Mouse (Mus musculus) MEL (cell line): ENCODE measurements around the gene Fhit. TPM values are rescaled to one million over a fixed set of nuclear protein-coding genes. Genes with fewer than 3 reads are reported as not detected.

Source experiments
- DNase-seq: peaks from one replicate; pipeline ENCODE4 v3.0.0; 2011; ENCODE audit warnings: low read depth, low spot score
- H3K27ac ChIP-seq: 2 replicates; pipeline ENCODE4 v1.5.1; 2012; ENCODE audit warnings: low read depth, mild to moderate bottlenecking, control low read depth, low read length, moderate library complexity; ENCODE audit not compliant: control insufficient read depth
- H3K27me3 ChIP-seq, 2 experiments: fragments of 150-350 bp in 1 of 2; sonication (generic) in 1 of 2; 2 replicates each; pipeline ENCODE4 v1.6.1; 2012; ENCODE audit warnings: low read length in 2 of 2, mild to moderate bottlenecking in 2 of 2, improper control_type of control experiment in 1 of 2, moderate library complexity in 1 of 2; ENCODE audit not compliant: insufficient read depth in 2 of 2, control insufficient read depth in 1 of 2
- H3K36me3 ChIP-seq, 2 experiments: 2 replicates each; pipeline ENCODE4 v1.6.1; 2012 to 2014; ENCODE audit warnings: low read length in 2 of 2, improper control_type of control experiment in 1 of 2, inconsistent platforms in 1 of 2, mild to moderate bottlenecking in 1 of 2; ENCODE audit not compliant: insufficient read depth in 2 of 2, control insufficient read depth in 1 of 2
- H3K4me1 ChIP-seq, 2 experiments: fragments of 150-350 bp in 1 of 2; sonication (generic) in 1 of 2; 2 replicates each; pipeline ENCODE4 v1.6.1; 2012; ENCODE audit warnings: low read length in 2 of 2, improper control_type of control experiment in 1 of 2, mild to moderate bottlenecking in 1 of 2; ENCODE audit not compliant: insufficient read depth in 2 of 2, control insufficient read depth in 1 of 2
- H3K4me3 ChIP-seq, 2 experiments: fragments of 150-350 bp in 1 of 2; sonication (generic) in 1 of 2; 2 replicates each; pipeline ENCODE4 v1.5.1; 2012; ENCODE audit warnings: low read depth in 2 of 2, low read length in 2 of 2, mild to moderate bottlenecking in 2 of 2, moderate library complexity in 2 of 2, control low read depth in 1 of 2, improper control_type of control experiment in 1 of 2; ENCODE audit not compliant: control insufficient read depth in 1 of 2, insufficient read depth in 1 of 2
- H3K79me2 ChIP-seq: 2 replicates; pipeline ENCODE4 v1.6.1; 2012; ENCODE audit warnings: mild to moderate bottlenecking, low read length, moderate library complexity; ENCODE audit not compliant: control insufficient read depth, poor library complexity, insufficient read depth
- H3K9ac ChIP-seq: 2 replicates; pipeline ENCODE4 v1.6.1; 2012; ENCODE audit warnings: low read depth, mild to moderate bottlenecking, control low read depth, low read length, moderate library complexity; ENCODE audit not compliant: control insufficient read depth, poor library complexity, severe bottlenecking
- H3K9me3 ChIP-seq: fragments of 150-350 bp; sonication (generic); replicated peaks from 2 replicates; pipeline ENCODE4 v1.6.1; 2012; ENCODE audit warnings: mild to moderate bottlenecking, low read length, improper control_type of control experiment, moderate library complexity; ENCODE audit not compliant: insufficient read depth
- BHLHE40 ChIP-seq: IDR thresholded peaks from 2 replicates; pipeline ENCODE4 v1.6.1; 2012; ENCODE audit warnings: low read depth, mild to moderate bottlenecking, inconsistent platforms, low read length, improper control_type of control experiment, borderline replicate concordance
- CHD1 ChIP-seq: IDR thresholded peaks from 2 replicates; pipeline ENCODE4 v1.6.1; 2012; ENCODE audit warnings: low read depth, mild to moderate bottlenecking, inconsistent platforms, low read length, improper control_type of control experiment
- CHD2 ChIP-seq: IDR thresholded peaks from 2 replicates; pipeline ENCODE4 v1.6.1; 2011; ENCODE audit warnings: low read length, improper control_type of control experiment
- E2F4 ChIP-seq: IDR thresholded peaks from 2 replicates; pipeline ENCODE4 v1.6.1; 2011; ENCODE audit warnings: low read depth, low read length, improper control_type of control experiment, borderline replicate concordance
- ETS1 ChIP-seq: IDR thresholded peaks from 2 replicates; pipeline ENCODE4 v1.6.1; 2012; ENCODE audit warnings: low read depth, mild to moderate bottlenecking, inconsistent platforms, low read length, improper control_type of control experiment, moderate library complexity
- GABPA ChIP-seq: IDR thresholded peaks from 2 replicates; pipeline ENCODE4 v1.6.1; 2012; ENCODE audit warnings: low read depth, mild to moderate bottlenecking, inconsistent platforms, low read length, improper control_type of control experiment, moderate library complexity
- GATA1 ChIP-seq: IDR thresholded peaks from 2 replicates; pipeline ENCODE4 v1.6.1; 2011; ENCODE audit warnings: low read depth, low read length, improper control_type of control experiment
- KAT2A ChIP-seq: conservative IDR thresholded peaks from 2 replicates; pipeline ENCODE4 v1.6.1; 2012; ENCODE audit warnings: low read depth, low read length, improper control_type of control experiment, inconsistent platforms
- MAX ChIP-seq: IDR thresholded peaks from 2 replicates; pipeline ENCODE4 v1.6.1; 2011; ENCODE audit warnings: low read length, improper control_type of control experiment
- MAZ ChIP-seq: IDR thresholded peaks from 2 replicates; pipeline ENCODE4 v1.6.1; 2012; ENCODE audit warnings: low read depth, mild to moderate bottlenecking, inconsistent platforms, low read length, improper control_type of control experiment
- MEF2A ChIP-seq: IDR thresholded peaks from 2 replicates; pipeline ENCODE4 v1.6.1; 2014; ENCODE audit warnings: low read depth, mild to moderate bottlenecking, inconsistent platforms, low read length, improper control_type of control experiment; ENCODE audit not compliant: poor library complexity, insufficient replicate concordance, severe bottlenecking; ENCODE audit errors: extremely low read depth
- MXI1 ChIP-seq: IDR thresholded peaks from 2 replicates; pipeline ENCODE4 v1.6.1; 2011; ENCODE audit warnings: mild to moderate bottlenecking, low read depth, low read length, improper control_type of control experiment
- MYC ChIP-seq: IDR thresholded peaks from 2 replicates; pipeline ENCODE4 v1.6.1; 2011; ENCODE audit warnings: low read depth, mild to moderate bottlenecking, low read length, improper control_type of control experiment, moderate library complexity
- NELFE ChIP-seq: IDR thresholded peaks from 2 replicates; pipeline ENCODE4 v1.6.1; 2011; ENCODE audit warnings: low read depth, low read length, improper control_type of control experiment
- NRF1 ChIP-seq: IDR thresholded peaks from 2 replicates; pipeline ENCODE4 v1.6.1; 2014; ENCODE audit warnings: low read depth, mild to moderate bottlenecking, inconsistent platforms, low read length, improper control_type of control experiment, moderate library complexity; ENCODE audit not compliant: poor library complexity, insufficient read depth, severe bottlenecking
- POLR2A ChIP-seq, 2 experiments: IDR thresholded peaks; 2 replicates each; pipeline ENCODE4 v1.6.1; 2011 to 2012; ENCODE audit warnings: low read length in 2 of 2, mild to moderate bottlenecking in 2 of 2, control low read depth in 1 of 2, improper control_type of control experiment in 1 of 2, low read depth in 1 of 2, moderate library complexity in 1 of 2; ENCODE audit not compliant: control insufficient read depth in 1 of 2, insufficient read depth in 1 of 2, poor library complexity in 1 of 2
- RAD21 ChIP-seq: IDR thresholded peaks from 2 replicates; pipeline ENCODE4 v1.6.1; 2011; ENCODE audit warnings: mild to moderate bottlenecking, low read depth, low read length, improper control_type of control experiment
- RCOR1 ChIP-seq: IDR thresholded peaks from 2 replicates; pipeline ENCODE4 v1.6.1; 2012; ENCODE audit warnings: low read depth, mild to moderate bottlenecking, inconsistent platforms, low read length, improper control_type of control experiment
- SMC3 ChIP-seq: IDR thresholded peaks from 2 replicates; pipeline ENCODE4 v1.6.1; 2011; ENCODE audit warnings: low read depth, low read length, improper control_type of control experiment
- TAL1 ChIP-seq: IDR thresholded peaks from 2 replicates; pipeline ENCODE4 v1.6.1; 2012; ENCODE audit warnings: mild to moderate bottlenecking, inconsistent platforms, low read length, moderate library complexity, mixed read lengths
- TBP ChIP-seq: IDR thresholded peaks from 2 replicates; pipeline ENCODE4 v1.8.0; 2011; ENCODE audit warnings: low read depth, low read length, improper control_type of control experiment
- TCF12 ChIP-seq: IDR thresholded peaks from 2 replicates; pipeline ENCODE4 v1.6.1; 2014; ENCODE audit warnings: low read depth, mild to moderate bottlenecking, inconsistent platforms, low read length, improper control_type of control experiment, moderate library complexity
- UBTF ChIP-seq: IDR thresholded peaks from 2 replicates; pipeline ENCODE4 v1.6.1; 2012; ENCODE audit warnings: low read depth, mild to moderate bottlenecking, inconsistent platforms, low read length, improper control_type of control experiment, moderate library complexity, borderline replicate concordance; ENCODE audit not compliant: insufficient read depth
- USF1 ChIP-seq: IDR thresholded peaks from 2 replicates; pipeline ENCODE4 v1.6.1; 2014; ENCODE audit warnings: low read depth, mild to moderate bottlenecking, inconsistent platforms, low read length, improper control_type of control experiment, moderate library complexity
- USF2 ChIP-seq, 2 experiments: IDR thresholded peaks; 2 replicates each; pipeline ENCODE4 v1.6.1; 2011 to 2012; ENCODE audit warnings: improper control_type of control experiment in 2 of 2, low read length in 2 of 2, borderline replicate concordance in 1 of 2, inconsistent platforms in 1 of 2, low read depth in 1 of 2, mild to moderate bottlenecking in 1 of 2; ENCODE audit not compliant: insufficient read depth in 1 of 2
- ZC3H11A ChIP-seq: IDR thresholded peaks from 2 replicates; pipeline ENCODE4 v1.6.1; 2012; ENCODE audit warnings: low read depth, mild to moderate bottlenecking, inconsistent platforms, low read length, improper control_type of control experiment
- ZKSCAN1 ChIP-seq: IDR thresholded peaks from 2 replicates; pipeline ENCODE4 v1.6.1; 2012; ENCODE audit warnings: low read depth, mild to moderate bottlenecking, inconsistent platforms, low read length, improper control_type of control experiment, moderate library complexity
- ZMIZ1 ChIP-seq: IDR thresholded peaks from 2 replicates; pipeline ENCODE4 v1.6.1; 2012; ENCODE audit warnings: low read depth, mild to moderate bottlenecking, inconsistent platforms, low read length, improper control_type of control experiment, moderate library complexity
- ZNF384 ChIP-seq: IDR thresholded peaks from 2 replicates; pipeline ENCODE4 v1.6.1; 2012; ENCODE audit warnings: low read depth, mild to moderate bottlenecking, inconsistent platforms, low read length, improper control_type of control experiment
- polyA plus RNA-seq, 2 experiments: library from polyadenylated mRNA; stranded (reverse) in 1 of 2; unstranded in 1 of 2; fragments of >175 nt in 1 of 2; fragments of >200 nt in 1 of 2; gene quantifications; 2 replicates each; pipeline versions ENCODE4 v1.2.1 to v1.2.4; 2012; ENCODE audit warnings: low replicate concordance in 2 of 2, low read depth in 1 of 2; ENCODE audit not compliant: insufficient read length in 2 of 2, insufficient read depth in 1 of 2, missing spikeins in 1 of 2
- total RNA-seq: library from RNA; depleted of rRNA; stranded (reverse); fragments of 300-350 nt; gene quantifications from 2 replicates; pipeline ENCODE4 v1.2.3, GENCODE M21; 2012

The Fhit gene
- total and polyA plus RNA-seq, 3 experiments = 0.77 to 1.3 TPM; not detected in 1

DNA sequence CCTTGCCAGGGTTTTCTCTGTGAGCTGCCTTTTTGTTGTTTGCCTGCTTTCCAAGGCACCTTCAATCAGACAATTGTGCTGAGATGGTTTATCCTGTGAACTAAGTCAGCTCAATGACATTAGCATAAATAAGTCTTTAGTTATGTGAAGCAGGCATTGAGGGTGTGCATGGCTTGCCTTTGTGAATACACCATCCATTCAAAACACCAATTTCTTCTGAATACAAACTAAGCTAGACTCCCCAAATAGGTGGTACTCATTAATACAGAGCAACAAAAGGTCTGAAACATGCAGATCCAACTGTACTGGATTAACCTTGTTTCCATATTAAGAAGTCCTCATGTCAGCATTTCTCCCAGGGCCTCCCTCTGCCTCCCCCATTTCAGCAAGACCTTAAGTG lies 1561.6 kb downstream of the Fhit start:
- H3K4me1 ChIP-seq = no peaks in the 10 kb centered on the region
- H3K79me2 ChIP-seq = no peaks in the 10 kb centered on the region
- H3K9me3 ChIP-seq = no peaks in the 10 kb centered on the region
- TF ChIP-seq MEF2A (no peak), TCF12 (no peak), ZNF384 (no peak), USF2 (IDR thresholded peaks at IDR 0.05; ENCODE audit: borderline replicate concordance in 1 of 2, insufficient read depth in 1 of 2, low read depth in 1 of 2, low read length in 2 of 2) (no peak), KAT2A (no peak), ZKSCAN1 (no peak), TAL1 (no peak), POLR2A (IDR thresholded peaks at IDR 0.05; ENCODE audit: control insufficient read depth in 1 of 2, insufficient read depth in 1 of 2, low read depth in 1 of 2, low read length in 2 of 2, poor library complexity in 1 of 2) (no peak), ETS1 (no peak), MAX (no peak), UBTF (no peak), SMC3 (no peak), MAZ (no peak), TBP (no peak), ZMIZ1 (no peak), RCOR1 (no peak), MXI1 (no peak), NELFE (no peak)
- TF ChIP-seq, all 39 proteins: peak for 0
- no peaks in the 10 kb centered on the region for H3K36me3 ChIP-seq
- DNase-seq = no peak
- no peak overlapping the region for H3K9ac ChIP-seq
- no peak overlapping the region for H3K27ac ChIP-seq
- no peaks in the 10 kb centered on the region for H3K27me3 ChIP-seq
- no peak overlapping the region for H3K4me3 ChIP-seq

DNA sequence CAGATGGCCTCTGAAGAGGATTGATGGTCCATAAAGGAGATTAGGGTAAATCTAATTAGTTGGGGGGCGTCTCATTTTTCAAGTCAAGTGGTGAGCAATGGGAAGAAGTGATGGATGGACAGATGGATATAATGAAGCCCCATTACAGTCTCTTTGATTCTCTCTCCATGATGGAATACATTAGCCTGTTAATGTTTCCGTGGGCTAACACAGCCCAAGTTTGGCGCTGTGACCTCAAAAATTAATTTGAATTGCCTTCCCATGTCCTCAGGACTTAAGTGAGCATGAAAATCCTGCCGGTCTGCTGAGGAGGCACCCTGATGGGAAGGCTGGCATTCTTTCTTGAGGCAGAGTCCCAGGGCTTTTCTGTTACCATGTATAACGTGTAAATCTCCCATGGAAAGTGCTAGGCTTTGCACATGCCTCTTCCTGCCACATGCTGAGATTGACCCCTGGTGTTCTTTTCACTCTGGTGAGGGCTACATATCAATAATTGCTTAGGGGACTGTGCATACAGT lies 1564.3 kb downstream of the Fhit start:
- no peaks in the 10 kb centered on the region for H3K4me1 ChIP-seq
- TF ChIP-seq E2F4 (no peak), CHD1 (no peak), TCF12 (no peak), GATA1 (no peak), ZC3H11A (no peak), TAL1 (no peak), BHLHE40 (no peak), NRF1 (no peak), MYC (no peak), RAD21 (no peak), USF2 (IDR thresholded peaks at IDR 0.05; ENCODE audit: borderline replicate concordance in 1 of 2, insufficient read depth in 1 of 2, low read depth in 1 of 2, low read length in 2 of 2) (no peak), GABPA (no peak), MXI1 (no peak), KAT2A (no peak), SMC3 (no peak), ETS1 (no peak), NELFE (no peak), USF1 (no peak), CHD2 (no peak), ZKSCAN1 (no peak)
- TF ChIP-seq, all 39 proteins: peak for 0
- H3K9me3 ChIP-seq = no peaks in the 10 kb centered on the region; the same call in 1 of the 2 replicates
- no peaks in the 10 kb centered on the region for H3K36me3 ChIP-seq
- no peak overlapping the region for H3K4me3 ChIP-seq
- DNase-seq = no peak
- H3K79me2 ChIP-seq = no peaks in the 10 kb centered on the region
- H3K9ac ChIP-seq = no peak overlapping the region
- no peaks in the 10 kb centered on the region for H3K27me3 ChIP-seq
- H3K27ac ChIP-seq = no peak overlapping the region
